Mouse (Mus musculus): Measurements from ENCODE around the gene Zfp740.

DNA sequence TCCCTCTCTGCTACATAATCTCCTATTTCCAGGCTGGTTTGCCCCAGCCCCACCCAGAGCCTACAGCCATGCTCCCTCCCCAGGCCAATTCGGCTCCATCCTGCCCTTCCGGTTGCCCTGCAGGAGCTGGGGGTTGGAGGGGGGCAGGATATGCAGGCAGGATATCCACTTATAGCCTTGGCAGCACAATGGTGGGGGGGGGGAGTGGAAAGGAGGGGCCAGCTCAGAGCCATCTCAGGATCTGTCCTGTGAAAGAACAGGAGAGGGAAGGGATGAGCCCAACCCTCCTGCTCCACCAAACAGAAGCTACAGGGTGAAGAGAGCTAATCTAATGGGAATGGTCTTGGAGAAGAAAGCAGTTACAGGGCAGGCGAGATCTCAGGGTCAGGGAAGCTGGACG lies 37.6 kb downstream of the Zfp740 start:
- TF ChIP-seq EP300 (IDR thresholded peaks at IDR 0.05; ENCODE audit: low read depth) (0 out of 2 replicates have a peak, but pooled peaks have one; percentile 58), CTCF (IDR thresholded peaks at IDR 0.05; ENCODE audit: low read depth) (no peak)
